Mouse (Mus musculus): ENCODE measurements around the gene Peak1.

- no peak for TF ChIP-seq CTCF (IDR thresholded peaks at IDR 0.05; ENCODE audit: extremely low read depth, insufficient read depth, insufficient read length, insufficient replicate concordance)
- no peak for TF ChIP-seq POLR2A (IDR thresholded peaks at IDR 0.05; ENCODE audit: low read depth, low read length)
Observed at GRCm38 (mm10) chr9:56158077-56158476, 259.8 kb downstream of the Peak1 start.
